Mouse (Mus musculus) spleen, adult 12 weeks (tissue): ENCODE results near the gene P2ry10.
A peak's percentile ranks its signal among the peaks of the same experiment; 100 is the strongest.
"Not testable (repeated sequence)": the region's sequence is repeated elsewhere in the genome, so short reads cannot be mapped to it uniquely, and the experiment has no call there.

ENCODE experiments used
- DNase-seq: peaks from one replicate; pipeline ENCODE4 v3.0.0; 2022; ENCODE audit warnings: low spot score

The P2ry10 gene

GRCm38 (mm10) chrX:107088177-107088576, at the start of gene P2ry10:
P2ry10 (plus strand) TSS chrX:107088492.
- no peak for DNase-seq

DNA sequence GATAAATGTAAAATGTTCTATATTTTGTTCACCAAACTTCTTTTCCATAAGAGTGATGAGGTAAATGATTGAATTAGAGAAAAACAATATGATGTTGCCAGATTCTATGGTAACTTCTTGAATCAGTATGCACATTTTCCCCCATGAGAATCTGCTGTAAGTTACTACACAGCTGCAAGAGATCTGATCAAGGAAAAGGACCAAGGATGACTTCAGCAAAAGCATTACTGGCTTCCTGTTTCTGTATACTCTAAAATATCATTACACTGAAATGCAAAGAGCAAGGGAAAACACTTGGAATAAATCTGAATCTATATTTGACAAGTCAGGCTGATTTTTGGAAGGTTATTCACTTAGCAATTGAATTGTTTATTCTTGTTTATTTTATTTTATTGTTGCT, 49.1 kb upstream of the P2ry10 start:
- no peak for DNase-seq

- DNase-seq: no peak
These were observed 48.7 kb upstream of the P2ry10 start for GRCm38 (mm10) chrX:107039635-107040034.

- no peak for DNase-seq
These were observed 45.9 kb upstream of the P2ry10 start for GRCm38 (mm10) chrX:107042367-107042766.

DNA sequence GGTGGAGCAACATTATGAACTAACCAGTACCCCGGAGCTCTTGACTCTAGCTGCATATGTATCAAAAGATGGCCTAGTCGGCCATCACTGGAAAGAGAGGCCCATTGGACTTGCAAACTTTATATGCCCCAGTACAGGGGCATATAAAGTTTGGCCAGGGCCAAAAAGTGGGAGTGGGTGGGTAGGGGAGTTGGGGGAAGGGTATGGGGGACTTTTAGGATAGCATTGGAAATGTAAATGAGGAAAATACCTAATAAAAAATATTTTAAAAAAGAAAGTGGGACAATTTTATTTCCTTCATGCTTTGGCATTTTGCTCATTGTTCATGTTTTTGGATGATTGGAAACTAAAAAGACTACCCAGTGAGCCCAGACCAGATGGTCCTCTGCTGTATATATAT, 4.9 kb upstream of the P2ry10 start:
- not testable (repeated sequence) for DNase-seq

DNA sequence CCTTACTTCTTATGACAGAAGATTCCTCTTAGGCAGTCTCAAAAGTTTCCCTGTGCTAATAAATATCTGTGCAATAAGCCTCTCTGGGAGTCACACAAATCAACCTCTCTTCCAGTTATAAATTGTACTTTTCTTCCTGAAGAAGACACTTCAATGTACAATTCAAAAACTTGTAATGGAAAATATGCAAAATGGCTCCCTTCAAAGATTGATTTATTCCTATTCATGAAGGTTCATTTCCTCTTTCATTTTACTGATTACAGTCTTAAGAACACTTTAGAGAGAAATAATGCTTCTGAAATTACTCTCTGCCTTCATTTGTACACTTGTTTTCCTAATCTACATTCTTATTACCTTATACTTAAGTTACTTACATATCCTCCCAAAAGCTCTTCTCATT, 4.0 kb upstream of the P2ry10 start:
- no peak for DNase-seq

- DNase-seq: no peak
These were observed 839 bp downstream of the P2ry10 start for GRCm38 (mm10) chrX:107089131-107089530.

DNA sequence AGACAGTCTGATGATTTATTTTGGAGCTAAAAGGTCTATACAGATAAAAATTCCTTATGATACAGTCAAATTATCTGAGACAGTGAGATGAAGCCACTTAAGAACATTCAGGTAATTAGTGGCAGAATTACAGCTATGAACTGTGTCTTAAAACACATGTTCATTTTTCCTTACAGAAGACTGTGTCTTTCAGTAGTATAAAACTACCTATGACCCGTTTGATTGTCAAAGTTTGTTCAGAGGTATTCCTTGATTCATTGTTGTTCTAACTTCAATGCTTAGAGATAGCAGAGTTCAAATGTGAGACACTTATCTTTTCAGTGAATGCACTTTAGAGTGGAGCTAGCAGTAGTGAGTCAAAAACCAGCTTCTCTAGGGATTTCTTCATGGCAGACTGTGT, 1.6 kb downstream of the P2ry10 start:
- DNase-seq: no peak

GRCm38 (mm10) chrX:107095633-107096032, 7.3 kb downstream of the P2ry10 start:
- DNase-seq: no peak

DNA sequence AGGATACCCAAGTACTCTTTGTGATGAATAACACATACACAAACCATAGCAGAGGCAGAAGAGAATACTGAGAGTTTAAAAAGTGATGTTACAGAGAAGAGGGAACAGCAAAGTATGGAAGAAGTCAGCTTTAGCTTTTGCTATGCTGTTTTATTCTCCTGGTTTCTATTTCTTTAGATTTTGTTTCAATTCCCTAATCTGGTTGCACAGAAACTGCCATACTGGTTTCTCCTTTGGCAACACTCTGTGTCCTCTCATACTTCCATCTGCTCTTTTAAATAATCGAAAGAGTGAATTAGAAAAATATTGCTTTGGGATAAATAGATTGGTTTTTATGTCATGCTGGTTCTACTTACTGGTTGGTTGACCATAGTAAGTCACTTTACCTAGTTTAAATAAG, 28.0 kb downstream of the P2ry10 start:
- no peak for DNase-seq

- DNase-seq: no peak
These were observed 28.7 kb downstream of the P2ry10 start for GRCm38 (mm10) chrX:107116987-107117386.

- no peak for DNase-seq
These were observed 54.9 kb downstream of the P2ry10 start for GRCm38 (mm10) chrX:107143184-107143583.

- DNase-seq: no peak
These were observed 55.6 kb downstream of the P2ry10 start for GRCm38 (mm10) chrX:107143930-107144329.

DNA sequence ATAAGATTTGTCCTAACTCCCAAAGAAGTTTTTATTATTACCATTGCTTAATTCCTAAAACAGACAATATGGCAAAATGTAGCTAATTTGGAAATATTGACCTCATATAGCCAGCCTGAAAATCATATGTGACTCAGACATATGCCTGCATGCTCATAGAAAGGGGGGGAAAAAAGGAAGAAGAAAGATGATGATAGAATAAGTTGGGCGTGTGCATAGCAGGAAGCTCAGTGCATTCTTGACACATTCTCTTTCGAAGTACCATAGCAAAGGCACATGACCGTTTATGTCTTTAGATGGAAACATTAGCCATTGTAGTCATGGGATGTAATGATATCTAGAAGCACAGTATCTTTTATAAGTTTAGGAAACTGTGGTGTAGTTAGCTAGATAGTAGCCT, 60.4 kb downstream of the P2ry10 start, which contains the start of gene P2ry10b:
Gene P2ry10b (plus strand): TSS at position 247 of the 400 bp plus-strand sequence.
- DNase-seq: no peak

GRCm38 (mm10) chrX:107149391-107149993, 61.2 kb downstream of the P2ry10 start:
- DNase-seq: no peak

- DNase-seq: no peak
These were observed 61.7 kb downstream of the P2ry10 start for GRCm38 (mm10) chrX:107150027-107150426.

- DNase-seq: peak; percentile 9
These were observed 62.6 kb downstream of the P2ry10 start for GRCm38 (mm10) chrX:107150752-107151515.
